In the genomic region with DNA sequence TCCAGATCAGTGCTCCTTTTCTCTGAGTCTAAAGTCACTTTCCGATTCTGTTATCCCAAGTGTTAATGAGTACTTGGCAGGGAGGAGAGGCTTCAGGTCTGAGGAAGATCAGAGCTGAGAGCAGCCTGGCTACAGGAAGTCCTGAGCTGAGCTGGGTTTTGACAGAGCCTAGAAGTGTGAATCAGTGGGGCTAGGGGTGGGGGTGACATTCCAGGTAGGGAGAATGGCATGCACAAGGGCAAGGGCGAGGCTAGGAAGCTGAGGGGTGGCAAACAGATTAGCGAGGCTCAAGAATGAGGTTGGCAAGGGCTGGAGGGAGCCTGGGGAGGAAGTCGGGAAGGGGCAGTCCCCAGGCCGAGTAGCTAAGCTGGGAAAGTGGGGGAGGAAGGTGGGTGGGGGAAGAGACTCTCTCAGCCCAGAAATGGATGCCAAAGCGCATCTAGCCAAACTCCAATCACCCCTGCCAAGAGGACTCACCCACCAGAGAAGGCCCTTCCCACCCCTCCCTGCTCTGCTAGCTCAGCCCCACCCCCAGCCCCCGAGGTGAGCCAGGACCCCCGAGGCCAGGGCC, we compare ENCODE assay signal across 8 mouse cellular contexts. TPM values are rescaled to one million over a fixed set of nuclear protein-coding genes. Genes with fewer than 3 reads are reported as not detected.
DNase-seq lines count a peak whose midpoint lies in the region; TF ChIP-seq lines count a peak whose summit lies in the region.

No protein-coding gene starts in this region.

- H3ac ChIP-seq in C2C12 (ENCODE audit: control insufficient read depth, insufficient read length, low read depth): peak overlapping the region; percentile 15

- H3K27ac ChIP-seq in limb, embryonic 10.5 days: peak overlapping the region; percentile 30

- H3K27me3 ChIP-seq in C2C12 (ENCODE audit: control insufficient read depth, insufficient read depth, insufficient read length): no peaks in the 10 kb centered on the region
- H3K27me3 ChIP-seq in limb, embryonic 10.5 days (ENCODE audit: low read depth, poor library complexity, severe bottlenecking): no peaks in the 10 kb centered on the region

- no peak for TF ChIP-seq CTCF in C2C12 (IDR thresholded peaks at IDR 0.05; ENCODE audit: control insufficient read depth, insufficient read depth, insufficient read length)

- intact Hi-C loops in left cerebral cortex, postnatal 36 days (cut with DNase I): no loop called here

- no peak overlapping the region for H3K4me3 ChIP-seq in C2C12 (ENCODE audit: insufficient read depth, poor library complexity, severe bottlenecking)
- H3K4me3 ChIP-seq in limb, embryonic 10.5 days: peak overlapping the region; percentile 8; the same call in 1 of the 2 replicates

- peak; percentile 60 for DNase-seq in gastrocnemius, postnatal 25 days
- DNase-seq in gastrocnemius, postnatal 10 days: no peak
- peak; percentile 60 to 72 for DNase-seq in heart, adult 18-20 months
- no peak for DNase-seq in limb, embryonic 10.5 days (ENCODE audit: low spot score)
- DNase-seq in thymus, postnatal 25 days: peak; percentile 71
- DNase-seq in layer of hippocampus, postnatal 25 days (ENCODE audit: extremely low spot score in 1 of 2, low spot score in 1 of 2): no peak
- no peak for DNase-seq in left cerebral cortex, postnatal 36 days (ENCODE audit: low spot score in 2 of 2)

- 12% methylated on average over 8 of the region's 8 CpGs for WGBS in limb, embryonic 10.5 days

- H3K9me3 ChIP-seq in limb, embryonic 10.5 days (replicated peaks): no peaks in the 10 kb centered on the region

- H3K36me3 ChIP-seq in C2C12 (ENCODE audit: control insufficient read depth, insufficient read depth): no peaks in the 10 kb centered on the region
- H3K36me3 ChIP-seq in limb, embryonic 10.5 days: no peaks in the 10 kb centered on the region

- H3K79me2 ChIP-seq in C2C12 (ENCODE audit: control insufficient read depth, insufficient read depth): no peaks in the 10 kb centered on the region

- peaks cover 54% of the 10 kb centered on the region for H3K4me1 ChIP-seq in limb, embryonic 10.5 days

- no peaks in the 10 kb centered on the region for H3K79me3 ChIP-seq in C2C12 (ENCODE audit: low read depth)

TF ChIP-seq in C2C12, 6 proteins besides CTCF, POLR2A, EP300 and RAD21:
- no peak for TF ChIP-seq CEBPB (IDR thresholded peaks at IDR 0.05; ENCODE audit: low read depth)
- TF ChIP-seq MYOG (IDR thresholded peaks at IDR 0.05; ENCODE audit: control insufficient read depth, extremely low read depth, insufficient read length): no peak

RNA-seq across cellular contexts. Expression of a gene that starts 6.7 kb away (rescaled TPM):
- total RNA-seq in gastrocnemius, postnatal 25 days (2021): 10 to 100 TPM; 11.9 to 15.0 TPM
- total RNA-seq in gastrocnemius, postnatal 10 days (2021): 10 to 100 TPM; 24.5 to 40.3 TPM
- polyA plus RNA-seq in C2C12 (2012; fragmentation: generic; extraction: Trizol): 41.2 TPM
- 10 to 100 TPM; 19.3 to 26.3 TPM for total RNA-seq in heart, adult 18-20 months (2021)
- polyA plus RNA-seq in limb, embryonic 10.5 days (2016; fragmentation: Nextera tagmentation; extraction: Ambion mirVana): 28.5 and 32.1 TPM in 2 replicates
- 10 to 100 TPM; 15.6 to 30.1 TPM for total RNA-seq in layer of hippocampus, postnatal 25 days (2021)
- 10 to 100 TPM; 21.4 to 36.4 TPM for total RNA-seq in left cerebral cortex, postnatal 36 days (2021)

RNA-seq across cellular contexts. Expression of a gene that starts 59.3 kb away (rescaled TPM):
- total RNA-seq in gastrocnemius, postnatal 25 days (2021): 10 to 100 TPM; 44.7 to 47.2 TPM
- 10 to 100 TPM; 34.5 to 42.6 TPM for total RNA-seq in gastrocnemius, postnatal 10 days (2021)
- polyA plus RNA-seq in C2C12 (2012; fragmentation: generic; extraction: Trizol): 148 TPM
- 10 to 100 TPM; 57.9 to 69.7 TPM for total RNA-seq in heart, adult 18-20 months (2021)
- polyA plus RNA-seq in limb, embryonic 10.5 days (2016; fragmentation: Nextera tagmentation; extraction: Ambion mirVana): 17.0 and 23.5 TPM in 2 replicates
- 100 to 1,000 TPM; 151 to 169 TPM for total RNA-seq in layer of hippocampus, postnatal 25 days (2021)
- 100 to 1,000 TPM; 165 to 196 TPM for total RNA-seq in left cerebral cortex, postnatal 36 days (2021)

Comparison
In these comparisons a context has a peak if more than half of its experiments do, and no peak if none do; other contexts are left out.
1. DNase-seq: peak in gastrocnemius, postnatal 25 days (single experiment), heart, adult 18-20 months (2 of 2) and thymus, postnatal 25 days (single experiment); none in gastrocnemius, postnatal 10 days (single experiment), limb, embryonic 10.5 days (single experiment), layer of hippocampus, postnatal 25 days (0 of 2) and left cerebral cortex, postnatal 36 days (0 of 2).